Mouse (Mus musculus) adrenal gland, postnatal 4 days (tissue): ENCODE measurements around the gene Tnnt1. TPM values are rescaled to one million over a fixed set of nuclear protein-coding genes. Genes with fewer than 3 reads are reported as not detected.

Experiments used
- DNase-seq, 2 experiments: peaks; one replicate each; pipeline ENCODE4 v3.0.0; 2021 to 2022; ENCODE audit warnings: low spot score in 2 of 2, mixed read lengths in 2 of 2
- total RNA-seq, 2 experiments: library from RNA; stranded (reverse); gene quantifications; 2 replicates each; pipeline ENCODE4 v1.2.3; 2021

Tnnt1 gene
- total RNA-seq, 2 experiments from 2014 or later = 8.1 to 21.0 TPM

DNA sequence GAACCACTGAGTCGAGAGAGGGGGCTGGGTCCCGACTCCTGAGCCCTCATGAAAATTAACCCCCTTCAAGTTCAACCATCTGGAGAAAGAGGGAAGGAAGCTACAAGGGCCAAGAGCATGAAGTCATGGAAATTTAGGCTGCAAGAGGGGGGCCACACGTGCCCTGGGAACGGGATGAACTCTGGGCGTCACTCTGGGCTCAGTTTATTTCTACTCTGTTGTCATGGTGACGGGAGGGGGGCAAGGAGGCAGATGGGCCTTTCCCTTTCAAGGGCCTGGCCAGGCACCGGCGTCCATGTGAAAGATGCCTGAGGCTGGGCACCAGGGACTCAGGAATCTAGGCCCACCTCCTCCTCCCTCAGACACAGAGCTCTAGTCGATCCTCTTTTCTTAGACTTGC is 17.9 kb downstream of the Tnnt1 start:
- DNase-seq = peak in 1 of 2 experiments; percentile 29

DNA sequence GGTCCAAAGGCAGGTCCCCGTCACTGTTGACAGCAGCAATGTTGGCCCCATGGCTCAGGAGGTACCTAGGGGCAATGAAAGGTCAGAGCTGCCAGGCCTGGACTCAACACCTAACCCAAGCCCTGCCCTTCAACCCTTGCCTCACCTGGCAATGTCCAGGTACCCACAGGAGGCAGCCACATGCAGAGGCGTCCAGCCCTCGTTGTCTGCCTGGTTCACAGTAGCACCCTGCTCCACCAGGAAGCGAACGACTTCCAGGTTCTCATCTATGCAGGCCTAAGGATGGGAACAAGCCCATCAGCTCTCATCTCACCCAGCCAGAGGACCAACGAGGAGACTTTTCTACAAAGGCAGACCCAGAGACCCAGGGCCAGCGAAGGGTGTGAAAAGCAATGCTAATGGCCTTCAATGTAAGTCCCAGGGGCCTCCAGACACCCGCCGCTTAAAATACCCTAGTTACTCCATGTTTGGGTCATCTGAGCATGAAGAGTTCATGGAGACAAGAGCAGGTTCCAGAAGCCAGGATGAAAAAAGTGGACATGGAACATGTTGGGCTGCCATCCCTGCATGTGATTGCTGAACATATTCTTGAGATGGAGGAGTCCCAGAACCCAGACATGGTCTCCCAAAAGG is 18.8 kb downstream of the Tnnt1 start:
- no peak for DNase-seq

DNA sequence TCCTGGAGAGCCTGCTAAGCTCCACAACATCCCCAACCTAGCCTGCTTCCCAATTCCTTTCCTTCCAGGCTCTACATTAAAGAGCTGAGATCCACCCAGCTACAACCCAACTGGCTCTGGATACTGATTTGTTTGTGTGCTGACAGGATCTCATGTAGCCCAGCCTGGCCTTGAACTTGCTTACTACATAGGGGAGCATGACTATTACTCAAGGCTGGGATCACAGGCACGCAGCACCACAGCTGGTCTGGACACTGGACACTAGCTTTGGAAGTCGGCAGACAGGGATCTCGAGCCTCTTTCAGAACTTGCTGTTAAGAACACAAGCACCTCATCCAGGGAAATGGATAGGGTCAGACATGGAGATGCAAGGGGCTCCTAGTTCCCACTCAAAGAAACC is 19.7 kb downstream of the Tnnt1 start:
- no peak for DNase-seq

DNA sequence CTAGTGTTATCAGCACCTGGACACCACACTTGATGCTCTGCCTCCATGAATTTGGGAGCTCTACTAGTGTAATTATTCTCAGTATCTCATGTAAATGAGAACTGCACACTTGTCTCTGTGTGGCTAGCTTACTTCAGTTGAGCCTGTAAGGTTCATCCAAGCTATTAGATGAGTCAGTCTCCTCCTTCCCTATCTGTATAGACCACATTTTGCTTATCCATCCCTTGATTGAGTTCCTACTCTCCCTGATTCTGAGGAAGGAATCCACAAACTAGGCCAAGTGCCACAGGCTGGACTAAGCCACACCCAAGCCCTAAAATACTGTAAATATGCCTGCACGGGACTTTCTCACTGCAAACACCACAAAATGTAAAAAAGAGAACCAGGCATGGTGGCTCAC is 22.2 kb downstream of the Tnnt1 start:
- no peak for DNase-seq

DNA sequence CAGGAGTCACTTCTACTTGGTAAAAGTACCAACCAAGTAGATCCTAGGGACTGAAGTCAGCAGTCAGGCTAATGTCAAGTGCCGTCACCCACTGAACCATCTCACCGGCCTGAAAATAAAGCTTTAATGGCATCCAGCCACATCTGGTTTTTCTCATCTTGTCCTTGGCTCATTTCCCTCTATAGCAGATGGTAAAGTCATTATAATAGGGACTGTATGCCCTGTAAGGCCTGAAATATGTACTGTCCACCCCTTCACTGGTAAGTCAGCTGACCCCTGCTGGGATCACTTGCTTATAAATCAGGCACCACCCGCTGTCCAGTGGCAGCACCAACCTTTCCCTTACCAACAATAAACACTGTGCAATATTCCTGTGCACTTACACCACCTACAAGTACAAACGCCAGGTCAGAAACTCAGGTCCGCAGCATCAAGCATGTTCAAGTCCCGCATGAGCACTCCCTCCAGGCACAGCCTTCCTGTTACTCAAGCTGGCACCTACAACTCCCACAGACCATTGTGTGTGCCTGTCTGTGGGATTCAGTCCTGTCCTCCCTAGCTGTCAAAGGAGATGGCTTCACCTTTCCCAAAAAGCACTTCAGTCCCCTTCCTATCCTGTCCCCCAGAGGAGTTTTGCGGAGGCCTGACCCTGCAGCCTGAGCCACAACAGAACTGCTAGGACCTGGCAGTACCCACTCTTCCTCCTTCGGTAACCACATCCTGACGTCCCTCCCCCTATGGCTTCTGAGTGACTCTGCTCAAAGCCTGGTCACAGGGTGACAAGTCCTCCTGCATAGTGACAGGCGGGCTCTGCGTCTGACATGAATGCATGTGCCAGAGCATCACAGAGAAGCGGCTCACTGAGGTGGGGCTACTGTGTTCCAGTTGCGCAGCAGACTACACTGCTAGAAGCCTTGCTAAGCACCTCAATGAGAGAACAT is 23.6 kb downstream of the Tnnt1 start:
- no peak for DNase-seq

DNA sequence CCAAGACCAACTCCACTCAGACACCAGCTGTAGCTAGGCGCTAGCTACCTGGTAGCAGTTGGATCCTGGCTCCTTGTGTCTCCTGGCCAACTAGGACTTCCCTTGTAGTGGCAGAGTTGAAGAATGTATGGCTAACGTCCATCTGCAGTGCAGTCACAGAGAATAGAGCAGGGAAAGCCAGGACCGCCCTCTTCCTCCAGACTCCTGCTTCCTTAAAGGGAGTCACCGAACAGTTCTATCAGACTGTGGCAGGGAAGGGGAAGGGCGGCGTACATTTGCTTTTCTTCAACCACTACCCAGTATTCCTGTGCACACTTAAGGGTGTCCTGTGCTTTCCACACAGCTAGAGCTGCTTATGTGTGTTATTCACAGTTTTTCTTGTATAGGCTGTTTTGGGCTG is 24.9 kb downstream of the Tnnt1 start:
- DNase-seq = no peak

DNA sequence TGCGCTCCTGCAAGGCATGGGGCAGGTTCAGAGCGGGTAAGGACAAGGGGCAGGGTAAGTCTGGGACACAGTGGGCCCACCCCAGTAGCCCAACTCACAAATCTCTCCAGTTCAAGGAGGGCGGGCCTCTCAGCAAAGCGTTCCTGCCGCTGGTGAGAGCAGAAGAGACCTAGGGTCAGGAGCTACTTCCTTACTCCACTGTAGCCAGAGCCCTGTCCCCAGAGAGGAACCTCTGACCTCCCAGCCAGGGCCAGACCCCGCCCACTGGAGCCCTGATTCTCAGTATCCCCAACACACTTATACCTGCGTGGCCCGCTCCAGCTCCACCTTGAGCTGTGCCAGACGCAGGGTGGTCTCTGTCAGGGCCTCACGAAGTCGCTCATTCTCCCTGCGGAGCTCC is 33.9 kb downstream of the Tnnt1 start:
- no peak for DNase-seq

DNA sequence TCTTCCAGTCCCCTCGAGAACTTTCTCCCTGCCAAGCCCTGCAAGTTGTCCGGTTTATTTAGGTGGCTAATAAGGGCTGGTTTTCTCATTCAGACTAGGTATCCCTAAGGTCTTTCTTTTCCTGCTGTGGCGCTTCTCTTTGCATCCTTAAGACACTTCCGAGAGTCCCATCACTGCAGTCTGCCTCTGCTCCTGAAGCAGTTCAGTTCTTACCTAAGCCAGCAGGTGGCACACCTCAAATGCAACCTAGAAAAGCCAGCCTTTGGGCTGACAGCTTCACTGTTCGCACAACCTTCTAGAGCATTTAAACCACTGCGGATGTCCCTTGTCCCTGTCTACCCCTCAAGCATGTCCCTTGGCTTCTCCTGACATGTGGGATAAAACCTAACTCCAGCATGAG is 36.5 kb downstream of the Tnnt1 start:
- no peak for DNase-seq

DNA sequence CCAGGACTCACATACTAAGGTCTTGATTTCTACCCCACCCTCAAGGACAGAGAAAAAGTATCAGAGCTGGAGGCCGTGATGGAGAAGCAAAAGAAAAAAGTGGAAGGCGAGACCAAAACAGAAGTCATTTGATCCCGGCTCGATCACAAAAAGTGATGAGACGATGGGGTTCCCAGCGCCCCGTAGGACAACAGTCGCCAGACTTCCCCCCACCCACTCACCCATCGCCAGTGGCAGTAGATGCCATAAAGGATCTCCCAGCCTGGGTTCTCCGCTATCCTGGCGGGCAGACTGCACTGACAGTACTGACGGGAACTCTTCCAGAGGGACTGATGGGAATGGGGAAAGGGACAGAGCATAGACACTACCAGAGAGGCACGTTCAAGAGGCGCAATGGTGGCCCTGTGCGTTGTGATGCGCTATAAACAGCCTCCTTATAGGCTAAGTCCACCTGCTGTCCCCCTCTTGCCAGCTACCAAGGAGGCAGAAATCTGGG is 37.3 kb downstream of the Tnnt1 start:
- no peak for DNase-seq

DNA sequence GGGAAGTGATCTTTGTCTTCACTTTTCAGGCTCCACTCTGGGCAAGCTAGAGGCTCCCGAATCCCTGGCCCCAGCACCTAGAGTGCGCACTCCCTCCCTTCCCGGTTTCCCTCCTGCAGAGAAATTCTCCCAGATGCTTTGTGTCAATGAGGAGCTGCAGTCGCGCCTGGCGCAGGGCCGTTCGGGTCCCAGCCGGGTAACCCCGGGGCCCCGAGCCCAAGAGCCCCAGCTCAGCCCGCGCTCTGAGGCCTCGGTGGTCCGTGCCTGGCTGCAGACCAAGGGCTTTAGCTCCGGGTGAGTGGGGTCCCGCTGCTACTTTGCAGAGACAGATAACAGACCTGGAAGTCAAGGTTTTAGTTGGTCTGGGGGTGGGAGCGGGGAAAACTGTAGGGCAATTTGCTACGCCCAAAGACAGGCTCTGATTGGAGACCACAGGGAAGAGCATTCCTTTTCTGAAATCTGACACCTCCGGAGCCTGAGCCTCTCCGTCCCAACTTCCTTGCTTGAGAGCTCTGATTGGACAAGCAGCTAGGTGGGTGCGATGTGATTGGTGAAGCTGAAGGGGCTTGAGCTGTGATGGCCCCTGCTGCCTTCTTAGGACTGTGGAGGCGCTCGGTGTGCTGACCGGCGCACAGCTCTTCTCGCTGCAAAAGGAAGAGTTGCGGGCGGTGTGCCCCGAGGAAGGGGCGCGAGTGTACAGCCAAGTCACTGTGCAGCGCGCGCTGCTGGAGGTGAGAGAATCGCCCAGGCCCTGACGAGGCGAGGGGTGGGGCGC is 38.0 kb downstream of the Tnnt1 start:
- DNase-seq = peak; percentile 33 to 58

DNA sequence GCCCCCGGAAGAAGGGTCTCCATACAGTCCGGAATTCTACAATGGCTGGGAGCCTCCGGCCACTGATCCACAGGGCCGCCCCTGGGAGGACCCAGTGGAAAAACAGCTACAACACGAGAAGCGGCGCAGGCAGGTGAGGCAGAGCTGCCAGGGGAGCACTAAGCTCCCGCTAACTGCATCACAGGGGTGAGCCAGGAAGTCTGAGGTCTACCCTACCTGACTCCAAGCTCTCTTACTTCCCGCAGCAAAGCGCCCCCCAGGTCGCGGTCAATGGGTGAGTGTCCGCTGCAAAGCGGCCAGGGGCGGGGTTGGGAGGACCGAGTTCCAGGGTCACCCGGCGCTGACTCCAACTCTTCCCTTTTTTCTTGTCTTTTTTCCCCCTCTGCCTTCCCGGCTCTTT is 42.2 kb downstream of the Tnnt1 start:
- DNase-seq = no peak

DNA sequence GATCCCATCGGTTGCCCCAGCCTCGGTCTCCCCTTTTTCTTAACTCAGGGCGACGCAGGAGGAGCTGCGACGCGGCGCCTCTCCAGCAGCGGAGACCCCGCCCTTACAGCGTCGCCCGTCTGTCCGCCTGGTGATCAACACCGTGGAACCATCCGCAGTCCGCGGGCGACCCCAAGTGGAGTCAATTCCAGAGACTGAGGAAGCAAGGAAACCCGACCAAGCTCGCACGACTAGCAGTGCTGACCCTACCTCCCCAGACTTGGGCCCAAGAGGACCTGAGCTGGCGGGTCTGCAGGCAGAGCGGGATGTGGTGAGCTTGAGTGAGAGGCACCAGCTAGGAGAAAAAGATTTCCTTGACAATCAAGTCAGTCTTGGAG is 45.0 kb downstream of the Tnnt1 start:
- peak; percentile 58 to 60 for DNase-seq

DNA sequence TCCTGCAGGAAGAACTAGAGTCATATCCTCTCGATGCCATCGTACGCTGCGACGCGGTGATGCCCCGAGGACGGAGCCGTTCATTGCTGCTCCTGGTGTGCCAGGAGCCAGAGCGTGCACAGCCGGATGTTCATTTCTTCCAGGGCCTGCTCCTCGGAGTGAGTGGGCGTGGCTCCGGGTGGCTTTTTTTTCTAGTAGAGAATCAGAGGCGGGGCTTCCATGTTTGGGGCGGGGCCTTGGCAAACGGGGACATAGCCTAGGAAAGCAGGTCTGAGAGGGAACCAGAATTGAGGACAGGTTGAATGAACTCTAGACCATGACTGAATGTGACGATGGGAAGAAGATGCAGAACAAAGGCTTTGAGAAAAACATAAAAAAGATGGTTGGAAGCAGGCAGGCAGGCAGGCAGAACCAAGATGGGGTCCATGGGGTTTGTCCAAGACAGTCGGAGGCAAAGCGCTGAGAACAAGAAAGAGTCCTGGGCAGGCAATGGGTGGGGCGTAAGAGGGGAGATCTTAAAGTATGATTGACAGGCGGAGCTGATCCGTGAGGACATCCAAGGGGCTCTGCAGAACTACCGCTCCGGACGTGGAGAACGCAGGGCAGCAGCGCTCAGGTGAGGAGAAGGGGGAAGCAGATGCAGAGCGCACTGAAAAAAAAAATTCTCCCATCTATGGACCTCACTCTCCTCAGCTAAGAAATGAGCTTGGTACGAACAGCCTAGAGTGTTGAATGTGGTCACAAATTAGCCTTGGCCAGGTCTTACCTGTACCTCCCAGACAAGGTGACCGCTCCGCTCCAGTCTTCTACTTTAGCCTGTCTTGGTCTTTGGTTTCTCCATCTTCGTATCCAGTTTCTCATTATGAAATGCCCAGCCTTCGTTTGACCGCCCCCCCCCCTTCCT is 45.7 kb downstream of the Tnnt1 start:
- peak in 1 of 2 experiments; percentile 38 for DNase-seq

DNA sequence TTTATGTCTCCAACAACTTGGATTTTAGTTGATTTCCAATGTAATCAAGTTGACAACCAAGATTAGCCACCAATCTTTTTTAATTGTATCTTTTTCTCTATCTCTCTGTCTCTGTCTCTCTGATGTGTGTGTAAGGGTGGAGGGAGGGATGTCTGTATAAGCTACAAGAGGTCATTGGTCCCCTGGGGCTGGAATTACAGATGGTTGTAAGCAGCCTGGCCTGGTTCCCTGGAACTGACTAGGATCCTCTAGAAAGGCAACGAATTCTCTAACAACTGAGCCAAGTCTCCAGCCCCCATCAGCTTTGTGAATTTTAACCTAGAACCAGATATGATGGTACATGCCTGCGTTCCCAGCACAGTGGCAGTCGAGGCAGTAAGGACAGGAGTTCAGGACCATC is 48.4 kb downstream of the Tnnt1 start:
- no peak for DNase-seq

DNA sequence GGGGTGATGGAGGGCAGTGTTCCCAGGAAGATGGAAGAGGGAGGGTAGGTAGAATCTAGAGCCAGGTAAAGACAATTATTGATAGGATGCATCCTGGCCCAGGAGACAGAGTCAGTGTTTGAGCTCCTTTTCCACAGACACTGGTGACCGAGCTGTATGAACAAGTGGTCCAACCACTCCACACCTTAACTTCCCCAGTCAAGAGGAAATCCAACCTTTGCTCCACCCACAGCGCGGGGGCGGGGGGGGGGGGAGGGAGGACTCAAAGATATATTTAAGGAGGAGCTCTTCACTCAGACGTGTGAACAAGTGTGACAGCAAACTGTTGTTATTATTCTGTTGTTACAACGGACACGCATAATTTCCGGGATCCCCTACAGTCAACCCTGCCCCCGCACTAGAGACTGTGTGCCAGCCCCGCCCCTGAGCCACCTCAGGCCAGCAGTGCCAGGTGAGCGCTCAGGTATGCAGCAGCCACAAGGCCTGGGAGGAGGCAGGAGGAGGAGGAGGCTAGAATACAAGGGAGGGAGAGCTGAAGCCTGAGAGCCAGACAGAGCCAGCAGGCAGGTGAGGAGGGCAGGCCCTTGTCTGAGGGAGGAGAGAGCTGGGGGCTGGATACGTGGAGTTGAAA is 51.9 kb downstream of the Tnnt1 start:
- no peak for DNase-seq

DNA sequence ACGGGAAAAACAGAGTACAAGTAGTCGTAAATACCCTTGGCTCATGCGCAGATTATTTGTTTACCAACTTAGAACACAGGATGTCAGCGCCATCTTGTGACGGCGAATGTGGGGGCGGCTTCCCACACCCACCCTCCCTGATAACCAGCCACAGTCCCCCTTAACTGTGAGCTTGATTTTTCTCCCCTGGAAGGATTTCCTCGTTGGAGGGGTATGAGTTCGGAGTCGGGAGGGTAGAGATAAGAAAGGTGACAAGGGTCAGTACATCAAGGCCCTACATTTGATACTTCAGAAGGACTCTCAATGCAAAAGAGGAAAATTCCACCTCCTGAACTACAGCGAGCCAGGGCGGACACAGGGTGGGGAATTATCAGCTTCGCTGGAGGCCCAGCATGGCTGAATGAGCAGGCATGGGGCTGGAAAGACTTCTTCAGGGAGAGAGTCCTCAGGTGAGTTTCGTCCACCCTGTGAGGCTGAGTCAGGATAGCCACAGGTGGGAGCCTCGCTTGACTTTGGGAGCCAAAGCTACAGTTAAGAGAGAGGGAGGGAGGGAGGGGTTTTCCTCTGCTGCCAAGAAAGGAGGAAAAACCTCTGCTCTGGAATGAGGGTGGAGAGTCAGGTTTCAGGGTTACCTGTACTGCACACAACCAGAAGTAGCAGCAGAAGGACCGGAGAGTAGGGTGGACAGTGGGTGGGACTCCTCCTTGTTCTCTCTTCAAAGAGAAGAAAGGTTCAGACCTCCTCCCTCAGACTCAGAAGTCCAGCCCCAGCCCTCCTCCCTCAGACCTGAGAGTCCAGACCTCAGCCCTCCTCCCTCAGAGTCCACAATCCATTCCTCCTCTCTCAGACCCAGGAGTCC is 55.4 kb downstream of the Tnnt1 start, which contains the start of gene Eps8l1:
Eps8l1 (plus strand) TSS at position 99 of the 859 bp plus-strand sequence.
- no peak for DNase-seq
